Mouse (Mus musculus) induced T-regulatory cell, adult 2 months (primary cell): ENCODE data around the gene Dusp2.

Source experiments
- DNase-seq: peaks from one replicate; pipeline ENCODE4 v3.0.0-alpha.2; 2012; ENCODE audit warnings: low read depth

Gene Dusp2

DNA sequence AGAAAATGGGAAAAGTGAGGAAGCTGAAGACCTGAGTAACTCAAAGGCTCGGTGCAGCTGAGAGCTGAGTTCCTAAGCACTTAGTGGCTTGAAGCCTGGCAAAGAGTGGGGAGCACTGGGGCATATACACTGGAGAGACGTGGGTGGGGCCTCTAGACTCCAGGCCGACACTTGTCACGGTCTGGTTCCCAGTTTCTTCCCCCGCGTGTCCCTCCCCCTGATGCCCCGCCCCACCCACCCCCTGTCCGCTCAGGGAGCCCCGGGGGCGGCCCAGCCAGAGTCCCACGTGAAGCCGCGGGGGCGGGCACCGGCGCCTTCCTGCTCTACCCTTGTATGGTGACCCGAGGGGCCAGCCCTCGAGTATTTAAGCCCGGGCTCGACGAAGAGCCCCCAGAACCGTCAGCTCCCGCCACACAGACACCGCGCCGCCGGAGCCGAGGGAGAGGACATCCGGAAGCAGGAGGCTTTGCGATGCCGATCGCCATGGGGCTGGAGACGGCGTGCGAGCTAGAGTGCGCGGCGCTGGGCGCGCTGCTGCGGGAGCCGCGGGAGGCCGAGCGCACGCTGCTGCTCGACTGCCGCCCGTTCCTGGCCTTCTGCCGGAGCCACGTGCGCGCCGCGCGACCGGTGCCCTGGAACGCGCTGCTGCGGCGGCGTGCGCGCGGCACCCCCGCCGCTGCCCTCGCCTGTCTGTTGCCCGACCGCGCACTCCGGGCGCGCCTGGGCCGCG lies at the start of gene Dusp2:
Dusp2 (plus strand) TSS at position 393 of the 730 bp plus-strand sequence.
- peak; percentile 97 for DNase-seq

DNA sequence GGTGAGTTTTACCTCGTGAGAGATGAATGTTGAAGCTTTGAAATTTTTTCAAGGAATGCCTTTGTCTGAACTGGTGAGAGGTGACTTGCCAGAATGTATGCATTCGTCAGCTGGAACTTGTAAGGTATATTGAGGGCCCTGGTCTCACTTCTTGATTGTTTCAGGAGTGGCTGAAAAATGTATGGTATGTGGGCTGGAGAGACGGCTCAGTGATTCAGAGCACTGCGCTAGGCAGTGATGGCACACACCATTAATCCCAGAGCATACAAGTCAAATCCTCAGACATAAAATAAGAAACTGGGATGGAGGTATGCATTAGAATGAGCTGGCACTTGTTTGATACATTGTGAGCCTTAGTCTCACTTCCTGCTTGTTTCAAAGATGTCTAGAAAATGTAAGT lies 43.7 kb upstream of the Dusp2 start:
- no peak for DNase-seq

DNA sequence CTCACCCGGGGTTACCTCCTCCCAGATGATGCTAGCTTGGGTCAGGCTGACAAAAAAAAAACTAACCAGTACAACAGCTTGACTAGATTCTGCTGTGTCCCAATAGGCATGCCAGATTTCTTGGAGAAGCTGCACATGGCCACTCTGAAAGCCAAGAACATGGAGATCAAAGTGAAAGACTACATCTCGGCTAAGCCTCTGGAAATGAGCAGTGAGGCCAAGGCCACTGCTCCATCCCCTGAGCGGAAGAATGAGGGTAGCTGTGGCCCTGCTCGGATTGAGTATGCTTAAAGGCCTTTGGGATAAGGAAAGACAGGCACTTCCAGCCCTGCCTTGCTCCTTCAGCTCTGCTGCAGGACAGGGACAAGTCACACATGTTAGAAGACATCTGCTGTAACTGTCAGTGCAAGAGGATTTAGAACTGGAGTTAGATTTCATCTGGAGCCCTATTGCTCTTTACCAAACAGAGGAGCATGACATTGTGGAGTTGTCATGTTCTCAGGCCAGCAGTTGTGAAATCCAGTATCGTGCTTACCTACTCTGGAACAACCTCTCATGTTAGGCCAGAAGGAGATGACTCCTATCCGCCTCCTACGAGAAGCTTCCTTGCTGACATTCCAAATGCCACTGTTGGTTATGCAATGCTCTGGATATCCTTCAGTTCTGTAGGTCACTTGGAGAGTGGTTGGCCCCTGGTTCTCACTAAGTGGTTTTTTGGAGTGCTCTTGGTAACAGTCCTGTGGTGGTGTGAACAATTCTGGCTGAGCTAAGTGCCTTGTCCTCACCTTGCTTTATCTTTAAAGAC lies 38.8 kb upstream of the Dusp2 start:
- no peak for DNase-seq

DNA sequence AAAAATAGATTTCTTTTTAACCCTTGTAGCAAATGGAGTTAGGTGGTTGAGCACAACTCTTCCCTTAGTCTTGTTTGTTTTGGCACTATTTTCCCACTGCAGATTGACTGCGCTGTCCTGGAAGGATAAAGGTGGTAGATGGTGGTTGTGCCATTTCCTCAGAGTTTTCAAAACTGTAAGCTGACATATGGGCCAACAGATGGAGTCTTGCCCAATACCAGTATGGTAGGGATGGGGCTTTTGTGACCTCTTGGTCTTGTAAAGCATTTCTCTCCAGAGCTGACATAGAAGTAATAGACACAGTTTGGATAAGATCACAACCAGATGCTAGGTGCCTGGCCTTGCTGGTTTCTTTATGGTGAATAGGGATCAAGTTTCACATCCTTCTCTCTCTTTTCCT lies 37.9 kb upstream of the Dusp2 start:
- no peak for DNase-seq

DNA sequence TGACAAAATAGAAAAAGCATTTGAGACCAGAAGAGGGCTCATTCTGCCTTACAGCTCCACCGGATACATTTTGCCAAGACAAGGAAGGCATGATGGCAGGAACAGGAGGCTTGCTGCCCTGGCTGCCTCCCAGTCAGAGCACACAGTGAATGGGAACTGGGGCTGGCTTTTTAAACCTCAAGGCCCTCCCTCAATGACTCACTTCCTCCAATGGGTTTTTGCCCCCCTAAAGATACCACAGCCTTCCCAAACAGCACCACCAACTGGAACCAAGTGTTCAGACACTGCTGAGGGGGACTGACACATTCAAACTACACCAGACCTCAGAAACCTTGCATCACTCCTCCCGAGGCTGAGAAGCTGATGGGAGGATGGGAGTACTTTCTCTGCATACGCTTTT lies 35.3 kb upstream of the Dusp2 start:
- peak; percentile 52 for DNase-seq

DNA sequence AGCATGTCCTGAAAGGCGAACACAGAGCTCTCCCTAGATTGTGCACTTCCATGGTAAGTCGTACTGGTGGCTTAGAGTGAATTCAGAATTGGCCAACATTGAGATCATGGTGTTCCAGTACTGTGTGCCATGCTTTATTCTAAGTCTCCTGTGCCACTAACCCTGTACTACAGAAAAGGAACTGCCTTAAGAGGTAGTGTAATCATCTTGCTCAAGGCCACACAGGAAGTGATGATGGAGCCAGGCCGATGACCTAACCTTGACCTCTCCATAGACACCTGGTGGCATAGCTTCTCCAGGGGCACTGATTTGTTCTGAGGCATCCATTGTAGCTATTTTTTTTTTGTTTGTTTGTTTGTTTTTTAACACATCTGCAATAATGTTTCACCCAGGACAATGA lies 34.1 kb upstream of the Dusp2 start:
- DNase-seq, result peak; percentile 44

DNA sequence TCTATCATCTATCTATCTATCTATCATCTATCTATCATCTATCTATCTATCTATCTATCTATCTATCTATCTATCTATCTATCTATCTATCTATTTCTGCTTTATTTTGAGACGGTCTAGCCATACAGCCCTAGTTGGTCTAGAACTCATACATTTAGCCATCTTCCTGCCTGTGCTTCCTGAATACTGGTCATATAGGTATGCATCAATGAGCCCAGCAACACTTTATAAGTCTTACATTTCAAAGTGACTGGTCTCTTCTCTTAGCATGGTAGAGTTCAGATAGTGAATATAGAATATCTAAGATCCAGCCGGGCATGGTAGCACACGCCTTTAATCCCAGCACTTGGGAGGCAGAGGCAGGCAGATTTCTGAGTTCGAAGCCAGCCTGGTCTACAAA lies 31.8 kb upstream of the Dusp2 start:
- peak; percentile 43 for DNase-seq

DNA sequence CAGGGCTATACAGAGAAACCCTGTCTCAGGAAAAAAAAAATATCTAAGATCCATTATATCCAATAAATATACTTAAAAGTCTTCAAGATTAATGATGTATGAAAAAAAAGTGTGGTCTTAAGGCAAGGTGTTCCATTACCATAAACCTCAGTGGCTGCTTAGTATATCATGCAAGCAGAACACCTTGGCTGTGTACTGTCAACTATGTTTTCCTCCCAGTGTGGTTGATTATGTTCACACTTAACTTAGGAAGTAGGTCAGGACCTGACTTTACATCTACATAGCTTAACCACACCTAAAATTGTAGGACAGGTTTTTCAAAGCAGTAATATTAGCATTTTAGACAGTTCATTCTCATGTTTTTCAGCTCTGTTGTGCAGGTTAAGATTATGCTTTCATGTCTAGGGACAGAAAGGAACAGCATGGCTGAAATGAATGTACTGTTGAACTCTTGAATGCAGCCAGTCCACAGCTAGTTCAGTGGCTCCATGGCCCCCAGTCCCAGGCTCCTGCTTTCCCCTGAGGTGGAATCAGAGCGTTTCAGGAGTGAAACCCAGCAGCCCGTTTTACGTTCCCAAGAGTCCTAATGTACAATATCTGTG lies 31.2 kb upstream of the Dusp2 start:
- DNase-seq, result peak; percentile 52

DNA sequence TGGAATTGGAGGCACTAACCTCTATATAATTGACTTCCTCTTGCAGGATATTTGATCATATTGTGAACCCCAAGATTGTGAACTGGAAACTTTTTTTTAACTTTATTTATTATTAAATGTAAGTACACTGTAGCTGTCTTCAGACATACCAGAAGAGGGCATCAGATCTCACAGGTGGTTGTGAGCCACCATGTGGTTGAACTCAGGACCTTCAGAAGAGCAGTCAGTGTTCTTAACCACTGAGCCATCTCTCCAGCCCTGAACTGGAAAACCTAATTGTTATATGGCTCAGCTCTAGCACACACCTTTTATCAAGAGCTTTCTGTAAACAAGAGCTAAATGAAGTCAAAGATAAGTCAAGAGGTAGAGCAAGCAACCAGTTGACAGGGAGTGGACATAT lies 29.8 kb upstream of the Dusp2 start:
- peak; percentile 77 for DNase-seq

DNA sequence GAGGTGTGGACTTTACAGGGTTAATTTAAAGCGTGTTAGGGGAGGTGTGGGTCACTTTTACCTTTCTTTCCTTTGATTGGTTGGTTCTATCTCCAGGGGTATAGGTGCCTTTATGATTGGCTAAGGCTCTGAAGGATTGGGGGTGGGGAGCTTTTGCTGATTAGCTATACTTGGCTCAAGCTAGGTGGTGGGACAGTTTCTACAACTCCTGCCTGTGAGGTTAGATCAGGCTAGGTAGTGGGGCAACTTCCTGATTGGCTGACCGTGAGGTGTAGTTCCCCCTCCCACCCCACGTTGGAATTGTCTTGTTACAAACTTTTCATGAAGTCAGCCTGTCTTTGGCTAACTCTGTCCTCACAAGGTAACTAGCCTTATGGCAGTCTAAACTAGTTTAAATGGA lies 28.8 kb upstream of the Dusp2 start:
- peak; percentile 22 for DNase-seq

DNA sequence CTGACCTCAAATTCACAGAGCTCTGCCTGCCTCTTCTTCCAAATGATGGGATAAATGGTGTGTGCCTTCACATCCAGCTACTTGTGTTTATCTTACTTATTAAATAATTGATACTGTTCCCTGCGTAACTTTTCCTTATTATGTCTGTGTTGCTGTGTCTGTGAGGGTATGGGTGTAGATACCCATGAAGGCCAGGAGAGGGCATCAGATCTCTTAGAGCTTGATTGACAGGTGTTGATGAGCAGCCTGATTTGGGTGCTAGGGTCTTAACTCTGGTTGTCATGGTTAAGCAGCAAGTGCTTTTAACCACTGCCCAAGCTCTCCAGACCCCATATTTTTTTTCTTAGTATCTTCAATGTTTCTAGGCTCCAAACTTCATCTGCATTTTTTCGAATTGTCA lies 27.3 kb upstream of the Dusp2 start:
- DNase-seq, result peak; percentile 79

DNA sequence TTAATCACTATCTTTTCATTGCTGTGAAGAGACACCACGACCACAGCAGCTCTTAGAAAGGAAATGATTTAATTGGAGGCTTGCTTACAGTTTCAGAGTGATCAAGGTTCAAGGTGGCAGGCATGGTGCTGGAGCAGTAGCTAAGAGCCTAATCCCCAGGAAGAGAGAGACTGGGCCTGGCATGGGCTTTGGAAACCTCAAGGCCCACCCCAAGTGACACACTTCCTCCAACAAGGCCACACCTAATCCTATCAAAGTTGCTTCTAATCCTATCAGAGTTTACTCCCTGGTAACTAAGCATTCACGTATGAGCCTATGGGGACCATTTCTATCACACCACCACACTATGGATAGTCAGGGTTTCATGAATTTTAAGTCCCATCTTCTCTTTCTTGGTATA lies 25.7 kb upstream of the Dusp2 start:
- peak; percentile 70 for DNase-seq

DNA sequence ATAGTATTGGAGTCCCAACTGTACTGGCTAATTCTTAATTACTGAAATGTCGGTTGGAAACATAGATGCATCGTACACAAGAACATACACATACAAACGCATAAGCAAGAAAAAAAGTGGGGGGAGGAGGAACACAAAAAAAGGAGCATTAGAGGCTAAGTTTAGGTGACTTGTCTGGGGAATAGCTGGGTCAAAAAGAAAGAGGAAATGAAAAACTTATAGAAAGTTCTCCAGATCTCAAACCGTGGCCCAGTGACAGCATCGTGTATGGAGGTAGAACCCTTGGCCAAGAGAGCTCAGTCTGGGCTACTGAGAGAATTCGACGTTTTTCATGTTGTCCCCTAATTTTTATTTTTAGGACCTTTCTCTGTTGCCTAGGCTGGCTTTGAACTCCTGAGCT lies 25.3 kb upstream of the Dusp2 start:
- no peak for DNase-seq

DNA sequence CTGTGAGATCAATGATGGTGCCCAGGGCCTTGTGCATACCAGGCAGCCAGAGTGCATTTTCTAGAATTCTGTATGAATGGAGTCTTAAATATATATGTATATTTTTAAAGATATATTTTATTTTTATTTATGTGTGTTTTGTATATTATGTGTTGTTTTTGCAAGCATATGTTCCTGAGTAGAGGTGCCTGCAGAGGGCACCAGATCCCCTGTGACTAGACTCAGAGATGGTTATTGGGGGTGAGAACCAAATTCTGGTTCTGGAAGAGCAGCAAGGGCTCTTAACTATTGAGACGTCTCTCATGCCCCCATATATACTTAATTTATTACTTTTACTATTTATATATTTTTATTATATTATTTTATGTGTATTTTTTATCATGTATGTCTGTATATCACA lies 24.8 kb upstream of the Dusp2 start:
- peak; percentile 54 for DNase-seq

DNA sequence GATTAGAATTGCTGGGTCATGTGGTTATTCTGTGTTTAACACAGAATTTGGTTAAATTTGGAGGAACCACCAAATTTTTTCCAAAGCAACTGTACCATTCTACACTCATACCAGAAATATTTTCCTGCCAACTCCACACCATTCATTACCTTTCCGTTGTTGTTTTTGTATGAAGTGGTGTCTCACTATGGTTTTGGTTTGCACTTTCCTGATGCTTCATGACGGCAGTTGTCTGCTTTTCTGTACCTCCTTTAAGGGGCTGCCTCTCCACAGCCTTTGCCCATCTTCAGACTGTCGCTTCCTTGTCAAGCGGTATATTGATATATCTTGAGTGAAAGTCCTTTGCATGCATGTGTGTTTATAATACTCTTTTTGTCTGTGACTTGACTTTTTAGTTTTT lies 23.2 kb upstream of the Dusp2 start:
- DNase-seq, result peak; percentile 70

DNA sequence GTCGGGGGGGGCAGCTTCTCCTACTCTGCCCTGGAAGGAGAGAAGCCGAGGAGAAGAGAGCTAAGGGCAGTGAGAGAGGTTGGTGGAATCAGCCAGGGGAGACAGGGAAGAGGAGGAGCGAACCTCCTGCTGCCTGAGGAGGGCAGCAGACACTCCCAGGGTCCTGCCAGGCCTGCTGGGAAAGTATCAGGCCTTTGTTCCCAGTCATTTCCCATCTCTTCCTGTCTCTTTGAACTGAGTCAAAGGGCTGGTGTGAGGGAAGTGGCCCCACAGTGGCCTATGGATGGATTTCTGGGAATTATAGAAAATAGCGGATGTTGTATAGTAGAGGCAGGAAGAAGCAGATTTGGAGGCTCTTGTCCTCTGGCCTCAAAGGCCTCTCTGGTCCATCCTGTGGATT lies 22.1 kb upstream of the Dusp2 start:
- DNase-seq, result no peak

DNA sequence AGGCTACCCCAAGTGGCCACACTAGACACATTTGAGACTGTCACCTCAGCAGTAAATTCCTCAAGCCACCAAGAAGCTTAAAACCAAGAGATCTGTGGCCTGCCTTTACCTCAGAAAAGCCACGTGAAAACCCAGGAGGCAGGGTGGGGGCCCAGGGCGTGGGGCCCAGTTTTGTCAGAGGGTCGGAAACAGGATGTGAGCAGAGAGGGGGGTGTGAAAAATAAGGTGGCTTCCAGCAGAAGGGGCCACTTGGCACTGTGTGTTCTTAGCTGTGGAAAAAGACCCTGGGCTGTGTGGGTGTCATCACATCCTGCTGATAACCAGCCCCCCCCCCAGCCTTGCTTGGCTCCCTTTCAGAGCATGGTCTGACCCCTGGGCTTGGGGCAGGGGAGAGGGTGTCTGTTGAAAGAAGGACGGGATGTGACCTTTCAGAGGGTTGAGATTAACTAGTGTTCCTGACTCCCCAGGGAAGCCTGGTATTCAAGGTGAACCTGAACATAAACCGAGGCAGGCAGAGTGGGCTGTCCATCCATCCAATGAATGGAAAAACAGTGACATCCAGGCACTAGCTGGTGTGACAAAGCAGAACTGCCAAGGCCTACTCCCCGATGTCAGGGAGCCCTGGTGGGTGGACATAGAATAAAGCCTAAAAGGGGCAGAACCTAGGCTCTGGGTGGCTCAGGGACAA lies 21.3 kb upstream of the Dusp2 start:
- DNase-seq, result peak; percentile 94

DNA sequence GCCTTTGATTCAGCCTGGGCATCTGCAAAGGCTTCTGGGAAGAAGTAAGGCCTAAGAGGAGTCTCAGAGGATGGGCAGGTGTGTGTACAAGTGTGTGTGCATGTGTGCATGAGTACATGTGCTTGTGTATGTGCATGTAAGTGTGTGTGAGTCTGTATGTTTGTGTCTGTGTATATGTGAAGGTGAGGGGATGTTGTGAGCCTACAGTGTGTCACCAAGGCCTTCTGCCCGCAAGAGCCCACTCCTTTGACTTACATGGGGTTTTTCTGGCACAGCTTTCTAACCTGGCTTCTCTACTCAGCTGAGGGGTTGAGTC lies 20.8 kb upstream of the Dusp2 start:
- DNase-seq, result no peak

DNA sequence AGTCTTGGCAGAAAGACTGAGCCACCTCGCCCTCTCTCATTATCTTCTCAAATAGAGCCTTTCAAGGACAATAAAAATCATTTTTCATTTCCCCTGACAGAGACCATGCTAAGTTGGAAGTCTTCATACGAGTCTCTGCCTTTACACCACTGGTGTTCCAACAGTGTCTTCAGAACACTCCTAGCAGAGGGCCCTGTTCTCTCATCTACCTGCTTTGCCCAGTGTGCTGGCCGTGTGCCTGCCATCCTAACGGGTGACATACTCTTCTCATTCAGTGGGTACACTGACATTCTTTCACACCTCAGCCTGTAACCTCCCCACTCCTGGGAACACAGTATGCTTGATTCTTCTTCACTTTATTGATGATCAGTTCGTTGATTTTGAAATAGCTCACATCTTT lies 19.5 kb upstream of the Dusp2 start:
- DNase-seq, result peak; percentile 52

DNA sequence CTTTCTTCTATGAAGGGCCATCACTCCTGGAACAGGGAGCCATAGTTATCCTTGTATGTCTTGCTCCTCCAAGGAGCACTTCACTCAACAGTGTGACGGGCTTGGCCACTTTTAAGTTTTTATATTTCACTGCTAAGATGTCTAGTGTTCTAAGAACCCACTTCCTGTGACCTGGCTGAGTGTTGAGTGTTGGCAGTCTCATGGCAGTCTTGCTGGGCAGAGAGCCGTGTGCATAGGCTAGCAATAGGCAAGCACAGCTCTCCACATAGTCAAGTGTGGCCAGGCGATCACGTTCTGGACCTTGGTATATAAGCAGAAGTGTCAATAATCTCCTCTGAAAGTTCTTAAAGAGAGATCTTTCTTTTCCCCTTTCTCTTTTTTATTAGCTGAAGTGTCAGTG lies 17.8 kb upstream of the Dusp2 start:
- peak; percentile 87 for DNase-seq

DNA sequence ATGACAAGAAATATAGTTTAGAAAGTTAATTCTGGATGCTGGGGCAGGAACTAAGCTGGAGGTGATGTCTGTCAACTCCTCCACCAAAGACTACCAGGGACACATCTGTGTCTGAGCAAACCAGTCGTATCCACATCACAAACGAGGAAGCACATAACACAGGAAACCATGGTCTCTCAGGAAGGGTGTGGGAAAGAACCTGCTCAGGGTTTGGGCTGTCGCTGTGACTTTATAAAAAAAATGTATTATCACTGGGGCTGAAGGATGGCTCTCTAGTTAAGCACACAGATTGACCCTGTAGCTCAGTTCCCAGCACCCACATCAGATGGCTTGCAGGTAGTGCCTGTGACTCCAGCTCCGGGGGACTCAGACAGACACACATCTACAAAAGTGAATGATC lies 16.9 kb upstream of the Dusp2 start:
- peak; percentile 83 for DNase-seq

DNA sequence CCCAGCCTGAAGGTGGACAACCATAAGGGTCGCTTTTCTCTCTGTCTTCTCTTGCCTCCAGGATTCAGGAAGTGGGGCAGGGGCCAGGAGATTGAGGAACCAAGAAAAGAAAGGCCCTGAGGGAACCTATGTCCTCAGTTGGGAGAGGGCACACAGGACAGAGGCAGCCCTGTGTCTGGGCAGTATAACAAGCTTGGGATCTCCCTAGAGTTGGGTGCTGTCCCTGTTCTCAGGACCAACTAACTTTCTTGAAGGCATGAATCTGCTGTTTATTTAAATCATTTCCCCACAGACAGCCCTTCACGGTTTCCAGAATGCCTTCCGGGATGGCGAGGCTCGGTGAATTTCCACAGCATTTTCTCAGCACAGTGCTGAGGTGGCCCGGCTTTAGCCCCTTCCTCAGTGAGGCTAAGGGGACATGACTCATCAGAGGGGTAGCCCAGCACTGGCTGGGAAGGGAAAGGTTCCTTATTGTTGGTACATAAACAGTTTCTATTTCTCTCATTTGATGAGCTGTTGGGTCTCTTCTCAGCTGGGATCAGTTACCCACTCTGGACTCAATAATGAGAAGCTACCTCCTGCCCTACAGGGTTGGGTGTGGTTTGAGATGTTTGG lies 13.2 kb upstream of the Dusp2 start:
- peak; percentile 58 for DNase-seq
